Mouse (Mus musculus) adrenal gland, postnatal 14 days (tissue): ENCODE results near the gene Skint3. TPM values are rescaled to one million over a fixed set of nuclear protein-coding genes. Genes with fewer than 3 reads are reported as not detected.
"Not testable (repeated sequence)": the region's sequence is repeated elsewhere in the genome, so short reads cannot be mapped to it uniquely, and the experiment has no call there.

Source experiments
- DNase-seq: peaks from one replicate; pipeline ENCODE4 v3.0.0; 2021; ENCODE audit warnings: mixed read lengths
- long read RNA-seq, 2 experiments: library from polyadenylated mRNA; stranded (forward); transcript quantifications; one replicate each; pipeline ENCODE4 v2.0.0; 2021
- total RNA-seq: library from RNA; stranded (reverse); gene quantifications from 2 replicates; pipeline ENCODE4 v1.2.3, GENCODE M21; 2021

The Skint3 gene
- not detected in 2 replicates for total RNA-seq
- long read RNA-seq, experiment 1: 0 reads
- long read RNA-seq, experiment 2: 0 reads

GRCm38 (mm10) chr4:112231945-112232344 is at the start of gene Skint3:
Skint3 (plus strand) TSS chr4:112232245.
- DNase-seq: no peak

- DNase-seq: no peak
Observed at GRCm38 (mm10) chr4:112243416-112243815, 11.4 kb downstream of the Skint3 start.

GRCm38 (mm10) chr4:112243951-112244350 is 11.9 kb downstream of the Skint3 start:
- DNase-seq: no peak

GRCm38 (mm10) chr4:112256022-112256421 is 24.0 kb downstream of the Skint3 start:
- no peak for DNase-seq

- no peak for DNase-seq
Observed at GRCm38 (mm10) chr4:112287178-112287974, 55.3 kb downstream of the Skint3 start.

- no peak for DNase-seq
Observed at GRCm38 (mm10) chr4:112288396-112288795, 56.4 kb downstream of the Skint3 start.

- no peak for DNase-seq
Observed at GRCm38 (mm10) chr4:112302305-112302704, 70.3 kb downstream of the Skint3 start.

- DNase-seq: no peak
Observed at GRCm38 (mm10) chr4:112302855-112303509, 70.9 kb downstream of the Skint3 start.

GRCm38 (mm10) chr4:112349111-112349510 is 117.1 kb downstream of the Skint3 start:
- DNase-seq: not testable (repeated sequence)

Other genes with a start within 250 kb of the Skint3 start
- not detected in 2 replicates for gene Skint1, start 226.0 kb upstream of the Skint3 start, total RNA-seq
- not detected in 2 replicates for gene Skint4, start 160.2 kb upstream of the Skint3 start, total RNA-seq
- not detected in 2 replicates for gene Skint9, start 201.7 kb downstream of the Skint3 start, total RNA-seq